Mouse (Mus musculus): ENCODE results near the gene Clstn1.
A peak's percentile ranks its signal among the peaks of the same experiment; 100 is the strongest.
"Not testable (repeated sequence)": the region's sequence is repeated elsewhere in the genome, so short reads cannot be mapped to it uniquely, and the experiment has no call there.

Clstn1 gene

GRCm38 (mm10) chr4:149594913-149595581, 8.8 kb downstream of the Clstn1 start:
- no peak for DNase-seq (ENCODE audit: extremely low spot score, low read depth, low spot score)

- no peak for DNase-seq (ENCODE audit: extremely low spot score, low read depth, low spot score)
Observed at GRCm38 (mm10) chr4:149597641-149598208, 11.5 kb downstream of the Clstn1 start.

- DNase-seq (ENCODE audit: extremely low spot score, low read depth, low spot score), result no peak
Observed at GRCm38 (mm10) chr4:149599549-149599948, 13.3 kb downstream of the Clstn1 start.

DNA sequence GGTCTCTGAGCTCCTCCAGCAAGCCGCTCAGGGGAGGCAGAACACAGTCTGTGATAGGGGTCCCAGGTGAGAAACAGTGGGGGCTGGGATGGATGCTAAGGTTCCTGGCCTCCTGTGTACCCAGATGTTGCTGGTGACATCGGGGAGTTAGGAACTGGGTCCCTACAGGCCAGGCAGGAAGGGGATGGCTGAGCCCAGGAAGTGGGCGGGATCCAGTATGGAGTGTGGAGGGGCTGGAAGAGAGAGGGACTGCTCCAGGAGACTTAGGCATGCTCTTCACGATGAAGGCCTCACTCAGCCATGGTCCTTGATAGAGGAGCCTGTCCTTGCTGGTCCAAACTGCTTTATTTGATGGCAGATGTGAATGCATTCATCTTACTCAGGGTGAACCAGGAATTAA, 13.9 kb downstream of the Clstn1 start:
- DNase-seq (ENCODE audit: extremely low spot score, low read depth, low spot score), result no peak

DNA sequence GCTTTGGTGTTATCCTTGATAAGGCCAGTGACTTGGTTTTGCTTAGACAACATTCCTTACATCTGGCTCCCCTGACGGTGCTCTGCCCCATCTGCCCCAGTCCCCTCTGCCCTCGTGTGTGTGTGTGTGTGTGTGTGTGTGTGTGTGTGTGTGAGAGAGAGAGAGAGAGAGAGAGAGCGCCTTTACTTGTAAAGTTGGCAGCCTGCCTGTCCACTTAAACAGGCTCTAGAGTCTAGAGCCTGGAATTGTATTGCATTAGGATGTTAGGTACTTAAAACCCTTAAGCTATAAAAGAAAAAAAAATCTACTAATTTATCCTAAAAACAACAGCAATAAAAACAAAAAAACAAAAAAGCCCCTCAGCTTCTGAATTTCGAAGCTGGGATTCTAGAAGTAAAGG, 15.2 kb downstream of the Clstn1 start:
- no peak for DNase-seq (ENCODE audit: extremely low spot score, low read depth, low spot score)

DNA sequence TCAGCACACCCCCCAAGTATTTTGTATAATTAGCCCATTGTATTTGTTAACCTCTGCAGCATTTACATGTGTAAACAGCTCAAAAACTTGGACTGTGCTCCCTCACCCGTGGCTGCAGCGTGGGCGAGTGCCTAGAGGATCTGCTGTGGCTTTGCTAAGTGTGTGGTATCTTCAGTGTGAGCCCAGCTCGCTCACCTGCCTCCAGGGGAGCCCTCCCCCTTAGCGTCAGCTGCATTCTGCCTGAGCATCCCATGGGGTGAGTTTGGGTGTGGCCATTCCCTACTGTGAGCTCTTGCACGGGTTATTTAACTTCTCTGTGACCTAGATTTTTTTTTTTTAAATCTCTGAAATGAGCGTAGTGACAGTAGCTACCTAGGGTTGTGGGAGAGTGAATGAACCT, 16.0 kb downstream of the Clstn1 start:
- DNase-seq (ENCODE audit: extremely low spot score, low read depth, low spot score), result no peak

- no peak for DNase-seq (ENCODE audit: extremely low spot score, low read depth, low spot score)
Observed at GRCm38 (mm10) chr4:149603860-149604259, 17.6 kb downstream of the Clstn1 start.

GRCm38 (mm10) chr4:149604518-149604917, 18.2 kb downstream of the Clstn1 start:
- no peak for DNase-seq (ENCODE audit: extremely low spot score, low read depth, low spot score)

DNA sequence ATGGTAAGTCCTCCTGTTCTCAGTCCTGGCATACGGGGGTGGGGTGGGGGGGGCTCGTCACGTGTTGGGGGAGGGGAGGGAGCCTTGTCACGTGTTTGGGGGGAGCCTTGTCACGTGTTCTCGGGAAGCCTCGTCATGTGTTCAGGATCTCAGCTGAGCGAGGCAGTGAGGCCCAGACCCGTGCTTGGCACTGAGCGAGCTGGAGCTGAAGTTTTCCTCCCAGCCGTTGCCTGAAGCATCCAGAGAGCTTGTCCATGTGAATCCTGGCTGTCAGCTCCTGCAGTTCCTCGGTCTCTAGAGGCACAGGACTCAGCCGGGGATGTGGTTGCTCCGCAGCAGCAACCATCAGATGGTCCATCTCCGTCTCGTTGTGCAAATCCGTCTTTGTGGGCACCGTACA, 19.8 kb downstream of the Clstn1 start:
- no peak for DNase-seq (ENCODE audit: extremely low spot score, low read depth, low spot score)

DNA sequence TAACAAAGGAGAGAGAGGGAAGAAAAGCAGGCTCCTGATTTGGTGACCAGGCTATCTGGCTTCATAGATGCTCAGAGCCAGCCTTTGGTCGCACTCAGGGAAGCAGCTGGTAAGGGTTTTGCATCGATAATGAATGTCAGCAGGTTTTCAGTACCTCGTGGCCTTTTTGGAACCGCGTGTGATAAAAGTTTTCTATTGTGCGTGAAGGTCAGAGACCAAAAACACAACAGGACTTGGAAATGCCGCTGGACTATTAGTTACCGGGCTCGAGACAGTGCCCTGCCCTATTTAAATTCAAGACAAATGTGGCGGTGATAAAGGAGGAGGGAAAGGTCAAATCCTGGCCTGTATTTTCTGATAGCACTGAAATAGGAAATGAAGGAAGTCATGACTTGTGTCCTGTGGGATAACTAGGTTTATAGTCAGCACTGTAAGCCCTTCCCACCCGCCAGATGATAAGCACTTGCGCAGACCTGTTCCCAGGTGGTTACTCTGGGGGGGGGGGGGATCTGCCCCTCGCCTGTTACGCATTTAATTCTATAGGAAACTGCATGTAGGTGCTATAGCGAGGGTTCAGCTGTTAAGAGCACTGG, 20.6 kb downstream of the Clstn1 start:
- DNase-seq (ENCODE audit: extremely low spot score, low read depth, low spot score), result no peak

- no peak for DNase-seq (ENCODE audit: extremely low spot score, low read depth, low spot score)
Observed at GRCm38 (mm10) chr4:149607591-149608308, 21.5 kb downstream of the Clstn1 start.

DNA sequence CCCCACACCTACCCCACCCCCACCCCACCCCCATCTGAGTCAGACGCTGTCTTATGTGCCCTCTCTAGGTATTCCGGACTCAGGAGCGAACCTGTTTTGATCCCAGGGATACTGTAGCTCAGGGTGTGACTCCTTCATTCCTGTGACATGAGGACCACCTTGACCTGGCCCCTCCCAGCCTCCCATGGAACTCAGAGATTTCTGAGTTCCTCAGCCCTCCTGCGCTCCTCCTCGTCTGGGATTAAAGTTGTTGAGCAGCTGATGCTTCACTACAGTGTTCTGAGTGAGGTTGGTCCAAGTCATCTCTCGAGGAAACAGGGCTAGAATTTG, 22.0 kb downstream of the Clstn1 start:
- DNase-seq (ENCODE audit: extremely low spot score, low read depth, low spot score), result no peak

DNA sequence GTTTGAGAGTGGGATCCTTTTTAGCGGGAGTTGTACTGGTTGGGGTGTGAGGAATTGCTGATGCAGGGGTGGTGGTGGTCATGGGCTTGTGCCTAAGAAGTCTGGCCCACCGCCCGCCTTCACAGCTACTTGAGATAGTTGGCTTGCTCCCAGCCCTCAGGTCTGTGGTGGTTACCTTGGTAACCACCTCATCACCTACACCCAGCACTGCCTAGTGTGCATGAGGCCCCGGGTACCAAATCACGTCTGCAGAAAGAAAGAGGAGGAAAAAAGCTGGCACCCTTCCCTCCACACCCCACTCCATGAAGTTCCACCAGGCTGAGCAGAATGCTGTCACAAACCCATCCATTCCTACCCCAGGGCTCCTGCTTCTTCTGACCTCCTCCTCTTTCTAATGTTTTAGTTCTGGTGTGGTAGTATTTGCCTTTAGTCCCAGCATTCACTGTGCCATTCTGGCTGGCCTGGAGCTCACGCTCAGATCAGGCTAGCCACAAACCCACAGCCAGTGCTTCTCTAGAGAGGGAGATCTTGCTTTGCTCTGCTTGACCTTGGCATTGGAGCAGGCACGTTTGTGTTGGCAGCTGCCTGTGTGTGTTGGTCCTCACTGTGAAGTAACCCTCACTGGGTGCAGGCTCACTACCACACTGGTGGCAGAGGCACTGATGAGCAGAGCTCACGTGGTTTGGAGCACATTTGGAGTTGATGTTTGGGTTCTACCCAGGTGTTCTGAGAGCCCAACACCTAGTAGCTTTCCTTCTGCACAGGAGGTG, 23.2 kb downstream of the Clstn1 start:
- no peak for DNase-seq (ENCODE audit: extremely low spot score, low read depth, low spot score)

DNA sequence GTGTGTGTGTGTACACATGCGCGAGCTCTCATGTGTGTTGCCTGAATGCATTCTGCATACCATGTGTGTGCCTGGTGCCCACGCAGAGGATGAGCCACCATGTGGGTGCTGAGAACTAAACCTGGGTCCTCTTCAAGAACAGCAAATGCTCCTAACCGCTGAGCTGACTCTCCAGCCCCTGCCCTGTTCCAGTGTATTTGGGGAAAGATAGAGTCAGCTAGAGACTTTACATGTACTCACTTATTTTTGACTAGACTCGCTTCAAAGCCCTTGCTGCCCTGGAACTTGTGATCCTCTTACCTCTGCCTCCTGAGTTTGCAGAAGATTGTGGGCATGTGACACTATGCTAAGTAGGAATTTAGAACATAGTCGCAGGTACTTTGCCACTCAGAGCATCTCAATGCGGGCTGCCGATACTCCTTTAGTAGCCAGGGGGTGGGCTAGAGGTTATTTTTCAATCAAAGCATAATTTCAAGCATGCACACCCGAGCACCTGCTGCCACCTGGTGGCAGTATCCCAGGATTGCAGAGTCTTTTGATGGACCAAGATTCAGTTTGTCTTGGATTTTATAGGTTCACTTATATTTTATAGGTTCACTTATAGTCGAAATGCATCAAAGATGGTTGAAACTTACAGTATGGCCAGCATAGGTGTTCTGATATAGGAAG, 25.2 kb downstream of the Clstn1 start:
- DNase-seq (ENCODE audit: extremely low spot score, low read depth, low spot score), result peak; percentile 42

- not testable (repeated sequence) for DNase-seq (ENCODE audit: extremely low spot score, low read depth, low spot score)
Observed at GRCm38 (mm10) chr4:149613497-149613896, 27.2 kb downstream of the Clstn1 start.

DNA sequence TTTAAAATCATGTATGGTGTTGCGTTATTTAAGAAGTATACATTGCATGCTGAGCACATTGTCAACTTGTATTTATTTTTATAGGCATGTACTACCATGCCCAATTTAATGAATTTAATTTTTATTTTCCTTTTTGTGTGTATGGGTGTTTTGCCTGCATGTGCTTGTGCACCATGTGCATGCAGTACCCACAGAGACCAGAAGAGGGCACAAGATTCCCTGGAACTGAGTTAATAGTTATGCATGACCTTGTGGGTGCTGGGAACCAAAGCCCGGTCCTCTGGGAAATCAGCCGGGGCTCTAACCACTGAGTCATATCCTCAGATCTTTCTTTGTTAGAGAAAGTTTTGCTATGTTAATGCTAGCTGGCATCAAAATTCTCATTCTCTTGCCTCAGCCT, 28.6 kb downstream of the Clstn1 start:
- no peak for DNase-seq (ENCODE audit: extremely low spot score, low read depth, low spot score)

DNA sequence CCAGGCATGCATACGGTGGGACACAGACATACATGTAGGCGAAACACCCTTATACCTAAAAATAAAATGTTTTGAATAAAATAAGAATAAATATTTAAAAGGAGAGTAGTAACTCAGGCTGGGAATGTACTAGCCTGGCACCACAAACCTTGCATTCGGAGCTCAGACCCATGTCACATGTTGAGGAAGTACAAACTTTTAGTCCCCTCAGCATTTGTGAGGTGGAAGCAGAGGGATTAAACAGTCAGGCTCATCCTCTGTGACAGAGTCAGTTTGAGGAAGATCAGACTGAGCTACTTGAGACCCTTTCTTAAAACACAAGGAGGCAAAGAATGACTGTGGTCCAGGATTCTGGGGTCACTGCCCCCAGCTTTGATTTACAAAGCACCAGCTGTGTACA, 30.7 kb downstream of the Clstn1 start:
- DNase-seq (ENCODE audit: extremely low spot score, low read depth, low spot score), result not testable (repeated sequence)

GRCm38 (mm10) chr4:149619988-149620387, 33.7 kb downstream of the Clstn1 start:
- DNase-seq (ENCODE audit: extremely low spot score, low read depth, low spot score), result no peak

- no peak for DNase-seq (ENCODE audit: extremely low spot score, low read depth, low spot score)
Observed at GRCm38 (mm10) chr4:149621286-149621685, 35.0 kb downstream of the Clstn1 start.

GRCm38 (mm10) chr4:149623711-149624110, 37.4 kb downstream of the Clstn1 start:
- DNase-seq (ENCODE audit: extremely low spot score, low read depth, low spot score), result no peak

GRCm38 (mm10) chr4:149626809-149627208, 40.5 kb downstream of the Clstn1 start:
- DNase-seq (ENCODE audit: extremely low spot score, low read depth, low spot score), result no peak

All from hindlimb bud, embryonic 11.5 days (tissue).